Mouse (Mus musculus) common myeloid progenitor, adult 5-6 weeks (primary cell): ENCODE data around the gene Arap1. TPM values are rescaled to one million over a fixed set of nuclear protein-coding genes. Genes with fewer than 3 reads are reported as not detected.

Source experiments
- ATAC-seq: replicated peaks from 2 replicates; pipeline ENCODE4 v1.8.0; 2016; ENCODE audit warnings: low read depth, mild to moderate bottlenecking, moderate TSS enrichment, inconsistent platforms; ENCODE audit not compliant: poor library complexity, severe bottlenecking
- total RNA-seq: library from RNA; stranded (forward); fragments of 200-1000, 187-1606 nt; gene quantifications from 2 replicates; pipeline ENCODE4 v1.2.3, GENCODE M21; 2017

Arap1 gene
- total RNA-seq, 1 experiment from 2014 or later = 97.4 TPM

DNA sequence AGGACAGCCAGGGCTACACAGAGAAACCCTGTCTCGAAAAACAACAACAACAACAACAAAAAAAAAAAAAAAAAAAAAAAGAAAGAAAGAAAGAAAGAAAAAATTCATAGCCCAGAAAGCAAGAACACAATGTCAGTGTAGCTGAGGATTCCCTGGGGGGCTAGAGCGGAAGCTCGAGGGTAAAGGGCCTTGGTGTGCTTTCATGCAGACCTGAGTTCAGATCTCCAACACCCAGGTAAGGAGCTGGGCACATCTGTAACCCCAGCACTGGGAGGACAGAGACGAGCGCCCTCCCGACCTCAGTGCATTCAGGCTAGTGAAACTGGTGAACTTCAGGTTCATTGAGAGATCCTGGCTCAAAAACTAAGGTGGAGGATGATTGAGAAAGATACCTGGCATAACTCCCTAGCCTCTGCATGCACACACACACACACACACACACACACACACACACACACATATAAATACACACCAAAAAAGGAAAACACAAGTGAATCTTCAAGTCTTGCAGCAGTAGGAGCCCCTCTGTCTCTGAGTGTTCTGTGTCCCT, 7.8 kb downstream of the Arap1 start:
- no peak for ATAC-seq

DNA sequence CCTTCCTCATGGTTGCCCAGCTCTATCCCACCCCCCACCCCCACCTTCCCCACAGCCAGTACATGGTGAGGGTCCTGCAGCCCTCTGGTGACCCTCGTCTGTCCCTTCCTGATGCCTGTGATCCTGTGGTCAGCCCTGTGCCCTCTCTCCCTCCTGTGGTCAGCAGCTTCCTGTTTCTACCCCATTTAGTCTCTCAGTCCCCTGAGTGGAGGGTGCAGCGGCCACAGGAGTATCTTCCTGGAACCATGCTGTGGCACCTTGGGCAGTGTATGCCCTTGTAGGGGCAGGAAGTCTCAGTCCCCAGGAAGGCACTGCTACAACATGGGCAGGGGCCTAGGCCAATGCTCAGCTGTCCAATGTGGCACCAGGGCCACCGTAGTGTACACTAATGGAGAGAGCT, 9.0 kb downstream of the Arap1 start:
- peak; percentile 55 for ATAC-seq

DNA sequence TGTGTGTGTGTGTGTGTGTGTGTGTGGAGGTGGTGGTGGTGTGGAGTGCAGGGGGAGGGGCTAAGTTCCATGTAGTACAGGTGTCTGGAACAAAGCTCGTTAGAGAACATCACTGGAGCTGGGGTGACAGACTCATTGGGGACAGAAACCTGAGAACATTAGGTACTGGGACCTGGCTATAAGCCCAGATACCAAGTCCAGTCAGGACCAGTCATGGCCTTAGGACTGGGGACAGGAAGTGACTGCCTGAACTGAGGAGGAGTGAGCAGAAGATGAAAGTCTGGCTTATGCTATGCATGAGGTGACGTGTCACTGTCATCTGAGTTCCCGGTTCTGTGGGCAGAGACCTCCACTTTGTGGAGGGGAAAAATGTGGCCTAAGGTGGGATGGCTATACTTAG, 12.5 kb downstream of the Arap1 start:
- no peak for ATAC-seq

- peak; percentile 16 for ATAC-seq
Observed at GRCm38 (mm10) chr7:101361021-101361420, 13.2 kb downstream of the Arap1 start.

DNA sequence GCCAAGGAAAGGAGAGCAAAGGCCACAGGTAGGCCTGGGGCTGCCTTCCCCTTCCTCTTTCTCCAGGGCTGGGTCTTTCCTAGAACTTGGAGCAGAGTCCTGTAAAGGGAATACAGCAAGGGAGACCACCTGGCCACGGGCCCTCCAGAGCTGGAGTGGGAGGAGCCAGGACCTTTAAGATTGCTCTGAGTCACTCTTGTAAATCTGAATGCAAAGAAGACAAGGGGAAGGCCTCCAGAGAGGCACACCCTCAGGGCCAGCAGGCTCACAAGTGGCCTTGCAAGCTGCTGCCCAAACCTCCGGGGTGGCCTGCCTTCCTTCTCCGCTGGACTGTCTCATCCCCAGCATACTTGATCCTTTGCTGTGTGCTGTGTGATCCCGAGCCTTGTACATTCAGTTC, 13.9 kb downstream of the Arap1 start:
- no peak for ATAC-seq

- ATAC-seq = peak; percentile 75
Observed at GRCm38 (mm10) chr7:101362791-101363191, 14.9 kb downstream of the Arap1 start.

GRCm38 (mm10) chr7:101363914-101364313, 16.0 kb downstream of the Arap1 start:
- no peak for ATAC-seq

DNA sequence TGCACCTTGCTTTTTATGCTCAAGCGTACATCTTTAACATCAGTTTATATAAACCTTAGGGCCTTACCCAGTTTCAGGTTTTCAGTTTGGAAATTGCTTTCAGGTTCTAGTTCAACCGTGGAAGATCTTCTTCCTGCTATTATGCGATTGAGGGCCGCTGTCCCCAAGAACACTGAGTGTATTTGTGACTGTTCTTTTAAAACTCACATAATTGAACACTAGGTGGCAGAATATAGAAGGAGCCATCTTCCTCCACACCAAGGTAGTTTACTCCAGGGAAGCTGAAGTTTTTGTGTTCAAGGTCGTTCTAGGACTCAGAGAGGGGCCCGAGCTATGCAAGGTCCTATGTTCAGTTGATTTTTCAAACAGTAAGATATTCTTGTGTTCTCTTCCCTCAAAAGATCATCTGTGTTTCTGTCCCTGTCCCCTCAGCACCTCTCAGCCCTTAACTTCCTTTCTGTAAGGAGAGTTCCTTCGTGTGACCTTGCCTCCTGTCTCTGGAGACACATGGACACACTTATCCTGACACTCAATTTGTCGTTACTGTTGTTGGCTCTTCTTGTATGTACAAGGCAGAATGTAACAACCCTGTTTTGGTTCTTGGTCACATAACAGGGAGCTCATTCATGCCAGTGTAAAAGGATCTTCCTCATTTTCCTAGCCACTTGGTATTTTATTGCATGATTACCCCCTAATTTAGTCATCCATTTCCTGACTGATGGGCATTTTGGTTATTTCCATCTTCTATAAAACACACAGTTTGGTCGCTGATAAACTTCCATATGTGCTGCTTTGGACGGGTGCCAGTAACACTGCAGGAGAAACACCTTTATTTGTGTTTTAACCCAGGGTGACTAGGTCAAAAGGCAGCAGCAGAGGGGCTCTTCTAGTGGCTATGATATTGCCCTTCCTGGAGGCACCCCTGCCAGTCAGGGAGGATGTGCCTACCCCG, 20.3 kb downstream of the Arap1 start:
- peak; percentile 46; the same call in 1 of the 2 replicates for ATAC-seq

GRCm38 (mm10) chr7:101369666-101370065, 21.8 kb downstream of the Arap1 start:
- ATAC-seq = no peak

DNA sequence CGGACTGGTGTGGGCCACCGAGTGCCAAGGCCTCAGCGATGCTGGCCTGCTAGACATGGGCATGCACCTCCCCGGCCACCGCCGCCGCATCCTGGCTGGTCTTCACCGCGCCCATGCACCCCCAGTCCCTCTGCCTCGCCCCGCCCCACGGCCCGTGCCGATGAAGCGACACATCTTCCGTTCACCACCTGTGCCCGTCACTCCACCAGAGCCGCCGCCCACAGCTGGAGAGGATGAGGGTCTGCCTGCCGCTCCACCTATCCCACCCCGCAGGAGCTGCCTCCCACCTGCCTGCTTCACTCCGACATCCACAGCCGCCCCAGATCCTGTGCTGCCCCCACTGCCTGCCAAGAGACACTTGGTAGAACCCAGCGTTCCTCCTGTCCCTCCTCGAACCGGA, 25.2 kb downstream of the Arap1 start:
- ATAC-seq = no peak

- peak; percentile 28; the same call in 1 of the 2 replicates for ATAC-seq
Observed at GRCm38 (mm10) chr7:101374155-101374554, 26.3 kb downstream of the Arap1 start.

GRCm38 (mm10) chr7:101376701-101377340, 29.0 kb downstream of the Arap1 start:
- no peak for ATAC-seq

GRCm38 (mm10) chr7:101377741-101378262, 29.9 kb downstream of the Arap1 start:
- ATAC-seq = peak; percentile 59

DNA sequence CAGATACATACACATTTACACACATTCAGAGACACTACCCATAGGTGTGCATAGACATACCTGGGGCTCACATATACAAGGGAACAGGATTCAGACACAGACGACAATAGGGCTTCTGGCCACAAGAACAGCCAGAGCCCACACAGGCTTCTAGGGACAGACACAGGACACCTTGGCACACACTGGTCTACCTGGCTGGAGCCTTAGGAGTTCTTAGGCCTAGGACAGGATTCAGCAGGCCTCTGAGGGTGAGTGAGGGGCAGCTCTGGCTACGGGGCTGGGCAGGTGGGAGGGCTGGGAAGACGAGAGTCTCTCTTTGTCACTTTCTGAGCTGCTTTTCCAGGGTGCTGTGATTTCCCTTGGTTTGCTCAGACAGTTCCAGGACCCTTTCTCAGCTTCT, 30.4 kb downstream of the Arap1 start:
- ATAC-seq = no peak

- no peak for ATAC-seq
Observed at GRCm38 (mm10) chr7:101378796-101379465, 31.1 kb downstream of the Arap1 start.

DNA sequence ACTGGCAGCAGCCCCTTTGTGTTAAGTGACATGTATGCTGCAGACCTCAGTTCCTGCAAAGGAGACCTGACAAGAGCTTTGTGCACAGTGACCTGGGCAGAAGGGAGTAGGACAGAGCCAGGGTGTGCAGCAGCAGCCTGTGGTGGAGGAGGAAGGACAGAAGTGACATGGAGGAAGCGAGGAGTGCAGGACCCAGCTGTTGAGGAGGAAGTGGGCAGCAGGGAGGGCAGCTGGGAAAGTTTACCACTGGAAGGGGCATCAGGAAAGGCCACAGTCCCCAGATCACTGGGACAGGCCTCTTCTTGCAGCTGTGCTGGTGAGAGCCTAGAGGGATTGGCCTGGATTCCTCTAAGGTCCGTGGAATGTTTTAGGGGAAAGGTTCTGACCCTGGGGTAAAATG, 31.9 kb downstream of the Arap1 start:
- ATAC-seq = peak; percentile 30

- ATAC-seq = no peak
Observed at GRCm38 (mm10) chr7:101381512-101381911, 33.6 kb downstream of the Arap1 start.

GRCm38 (mm10) chr7:101382378-101382777, 34.5 kb downstream of the Arap1 start:
- ATAC-seq = peak; percentile 64

DNA sequence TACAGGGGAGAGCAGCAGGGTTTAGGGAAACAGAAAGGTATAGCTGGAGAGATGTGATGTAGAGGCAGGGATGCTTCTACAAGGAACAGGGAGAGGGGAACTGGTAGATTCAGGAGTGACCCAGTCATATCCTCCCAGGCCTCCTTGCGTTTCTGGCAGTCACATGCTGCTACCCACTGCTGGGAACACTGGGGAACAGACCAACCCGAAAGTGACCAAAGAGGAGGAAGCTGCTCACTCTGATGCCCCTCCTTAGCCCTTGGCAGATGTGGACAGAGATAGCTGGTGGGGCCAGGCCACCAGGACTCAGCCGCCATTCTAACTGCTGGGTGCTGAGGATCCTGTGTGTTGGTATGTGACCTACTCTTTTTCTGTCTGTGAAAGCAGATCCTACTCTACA, 35.9 kb downstream of the Arap1 start:
- ATAC-seq = peak; percentile 41

- ATAC-seq = no peak
Observed at GRCm38 (mm10) chr7:101384931-101385330, 37.1 kb downstream of the Arap1 start.
